Mouse (Mus musculus): Measurements from ENCODE around the gene 1700020A23Rik. TPM values are rescaled to one million over a fixed set of nuclear protein-coding genes. Genes with fewer than 3 reads are reported as not detected.
"Not testable (repeated sequence)": the region's sequence is repeated elsewhere in the genome, so short reads cannot be mapped to it uniquely, and the experiment has no call there.

Gene 1700020A23Rik
- not detected for total RNA-seq (2021)
- long read RNA-seq, result 0 reads

DNA sequence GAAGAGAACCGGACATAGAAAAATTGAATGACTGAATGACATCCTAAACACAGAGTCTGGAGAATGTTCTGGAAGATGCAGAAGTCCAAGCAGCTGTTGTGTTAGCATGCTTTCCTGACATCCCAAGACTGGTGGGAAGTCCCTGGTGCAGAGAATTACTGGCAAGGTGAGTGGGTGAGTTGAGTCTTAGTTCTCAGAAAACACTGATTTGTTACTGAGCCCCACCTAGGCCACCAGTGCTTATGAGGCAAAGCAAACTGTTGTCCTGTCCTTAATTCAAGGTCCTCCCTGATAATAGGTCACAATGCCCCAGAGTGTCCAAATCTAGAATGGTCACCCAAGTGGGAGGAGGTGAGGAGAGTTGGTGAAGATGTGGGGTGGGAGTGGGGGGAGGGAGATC, at the start of gene 1700020A23Rik, which contains the start of gene Gm28372:
1700020A23Rik (plus strand) TSS at position 321 of the 400 bp plus-strand sequence.
Gm28372 (plus strand) TSS at position 301 of the 400 bp plus-strand sequence.
- no peak for DNase-seq (ENCODE audit: low spot score in 2 of 2)

- DNase-seq (ENCODE audit: low spot score in 2 of 2), result no peak
These were observed 47.5 kb upstream of the 1700020A23Rik start for GRCm38 (mm10) chr2:130357551-130357950.

GRCm38 (mm10) chr2:130358852-130359251, 46.2 kb upstream of the 1700020A23Rik start:
- no peak for DNase-seq (ENCODE audit: low spot score in 2 of 2)

DNA sequence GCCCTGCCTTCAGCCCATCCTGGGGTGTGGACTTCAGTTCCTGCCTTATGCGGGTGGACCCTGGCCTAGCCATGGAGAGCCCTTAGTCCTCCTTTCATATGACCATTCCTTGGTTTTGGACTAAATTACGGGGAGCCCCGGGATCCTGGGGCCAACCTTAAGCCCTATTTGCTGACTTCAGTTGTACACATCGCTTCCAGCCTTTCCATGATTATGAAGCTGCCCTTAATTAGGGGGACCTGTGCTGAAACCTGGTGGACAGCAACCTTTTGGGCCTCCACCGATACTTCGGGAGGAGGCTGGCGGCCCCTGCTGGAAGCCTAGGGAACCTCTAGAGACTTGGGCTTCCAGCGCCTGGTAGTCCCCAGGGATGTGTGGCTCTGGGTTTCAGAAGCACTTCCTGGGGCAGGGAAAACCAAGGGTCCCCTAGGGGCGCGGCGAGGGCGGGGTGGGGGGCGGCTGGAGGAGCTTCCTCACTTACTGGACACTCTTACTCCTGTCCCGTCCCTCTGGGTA, 42.5 kb upstream of the 1700020A23Rik start:
- peak; percentile 62 to 75 for DNase-seq (ENCODE audit: low spot score in 2 of 2)

- no peak for DNase-seq (ENCODE audit: low spot score in 2 of 2)
These were observed 39.6 kb upstream of the 1700020A23Rik start for GRCm38 (mm10) chr2:130365211-130366094.

GRCm38 (mm10) chr2:130367386-130367785, 37.7 kb upstream of the 1700020A23Rik start:
- no peak for DNase-seq (ENCODE audit: low spot score in 2 of 2)

DNA sequence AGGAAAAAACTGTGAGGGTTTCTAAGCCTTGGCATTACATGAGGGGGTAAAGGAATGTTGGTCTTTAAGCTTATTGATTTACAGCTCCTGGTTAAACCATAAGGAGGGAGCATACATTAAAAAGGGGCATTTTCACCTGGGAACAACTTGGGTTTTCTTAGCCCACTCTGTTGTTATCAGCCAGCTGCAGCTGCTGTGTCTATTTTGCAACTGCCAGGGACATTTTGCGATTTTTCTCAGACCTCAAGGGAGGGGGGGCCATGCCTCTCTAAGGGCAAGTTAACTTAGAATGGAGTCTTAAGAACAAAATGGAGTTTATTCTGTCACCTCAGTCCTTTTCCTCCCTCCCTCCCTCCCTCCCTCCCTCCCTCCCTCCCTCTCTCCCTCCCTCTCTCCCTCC, 32.0 kb upstream of the 1700020A23Rik start:
- DNase-seq (ENCODE audit: low spot score in 2 of 2), result not testable (repeated sequence)

DNA sequence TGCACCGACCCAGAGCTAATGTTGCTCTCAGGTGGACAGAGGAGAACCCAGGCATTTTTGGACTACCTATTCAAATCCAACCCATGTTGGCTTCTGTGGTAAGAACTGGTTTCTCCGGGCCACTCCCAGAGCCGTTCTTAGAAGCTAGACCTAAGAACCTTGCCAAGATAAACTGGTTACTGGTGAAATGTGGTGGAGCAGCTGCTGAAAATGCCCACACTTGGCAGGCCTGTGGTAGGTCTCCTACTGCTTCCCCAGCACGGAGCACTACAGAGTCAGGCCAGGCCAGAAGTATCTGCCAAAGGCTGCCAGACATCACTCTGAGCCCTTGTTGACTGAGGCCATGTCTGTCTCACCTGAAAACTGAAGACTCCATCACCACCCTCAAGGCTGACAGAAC, 30.1 kb upstream of the 1700020A23Rik start:
- no peak for DNase-seq (ENCODE audit: low spot score in 2 of 2)

- no peak for DNase-seq (ENCODE audit: low spot score in 2 of 2)
These were observed 21.9 kb upstream of the 1700020A23Rik start for GRCm38 (mm10) chr2:130383205-130383604.

- DNase-seq (ENCODE audit: low spot score in 2 of 2), result no peak
These were observed 21.2 kb upstream of the 1700020A23Rik start for GRCm38 (mm10) chr2:130383895-130384294.

- DNase-seq (ENCODE audit: low spot score in 2 of 2), result no peak
These were observed 18.8 kb upstream of the 1700020A23Rik start for GRCm38 (mm10) chr2:130386212-130386611.

DNA sequence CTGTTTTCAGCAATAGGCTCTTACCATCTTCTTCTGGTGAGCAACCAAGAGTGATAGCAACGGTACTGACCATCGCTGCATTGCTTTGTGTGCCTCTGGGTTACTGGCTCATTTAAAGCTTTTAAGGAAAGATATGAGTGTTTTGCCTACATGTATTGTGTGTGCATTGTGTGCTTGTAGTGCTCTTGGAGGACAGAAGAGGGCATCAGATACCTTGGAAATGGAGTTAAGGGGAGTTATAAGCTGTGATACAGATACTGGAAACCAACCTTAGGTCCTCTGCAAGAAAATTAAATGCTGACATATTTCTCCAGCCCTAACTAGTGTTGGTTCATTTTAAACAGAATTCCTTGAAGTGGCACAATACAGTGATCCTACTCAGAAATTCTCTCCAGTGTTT, 16.3 kb upstream of the 1700020A23Rik start:
- DNase-seq (ENCODE audit: low spot score in 2 of 2), result no peak

DNA sequence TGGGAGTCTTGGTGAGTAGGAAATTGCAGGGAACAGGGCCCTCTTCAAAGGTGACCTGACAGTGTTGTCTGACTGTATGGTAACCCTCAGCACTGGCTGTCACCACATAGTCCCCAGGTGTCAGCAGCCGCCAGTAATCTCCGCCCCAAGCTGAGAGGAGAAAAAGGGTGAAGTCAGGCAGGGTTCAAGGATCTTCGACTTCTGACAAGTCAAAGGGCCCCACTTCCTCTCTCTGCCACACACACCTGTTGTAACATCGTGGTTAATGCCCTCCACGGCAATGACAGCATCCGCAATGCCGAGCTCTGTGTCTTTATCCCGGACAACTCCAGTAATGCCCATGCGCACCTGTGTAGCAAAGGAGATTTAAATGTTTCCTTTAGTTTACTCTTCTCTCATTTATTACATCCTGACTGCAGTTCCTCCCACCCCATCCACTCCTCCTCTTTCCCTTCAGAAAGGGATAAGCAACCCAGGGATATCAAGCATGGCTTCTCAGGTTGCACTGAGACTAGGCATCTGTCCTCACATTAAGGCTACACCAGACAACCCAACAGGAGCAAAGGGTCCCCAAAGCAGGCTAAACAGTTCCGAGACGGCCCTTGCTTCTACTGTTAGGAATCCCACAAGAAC, 13.9 kb upstream of the 1700020A23Rik start:
- no peak for DNase-seq (ENCODE audit: low spot score in 2 of 2)

DNA sequence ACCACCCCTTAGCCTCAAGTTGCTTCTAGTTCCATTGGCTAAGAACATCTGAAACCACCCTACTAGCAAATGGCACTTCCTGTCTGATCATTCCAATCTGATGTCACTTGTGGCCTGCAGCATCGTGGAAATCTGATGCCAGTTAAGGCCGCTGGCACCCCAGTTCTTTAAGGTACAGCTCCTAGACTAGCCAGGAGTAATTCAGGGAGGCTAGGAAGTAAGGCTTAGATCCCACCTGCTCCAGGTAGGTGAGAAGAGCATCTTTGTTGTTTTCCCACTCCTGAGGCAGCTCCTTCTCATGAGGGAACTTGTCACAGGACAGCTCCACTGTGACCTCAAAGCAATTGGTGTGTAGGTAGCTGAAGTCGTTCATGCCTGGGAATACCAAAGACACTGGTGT, 12.2 kb upstream of the 1700020A23Rik start:
- no peak for DNase-seq (ENCODE audit: low spot score in 2 of 2)

DNA sequence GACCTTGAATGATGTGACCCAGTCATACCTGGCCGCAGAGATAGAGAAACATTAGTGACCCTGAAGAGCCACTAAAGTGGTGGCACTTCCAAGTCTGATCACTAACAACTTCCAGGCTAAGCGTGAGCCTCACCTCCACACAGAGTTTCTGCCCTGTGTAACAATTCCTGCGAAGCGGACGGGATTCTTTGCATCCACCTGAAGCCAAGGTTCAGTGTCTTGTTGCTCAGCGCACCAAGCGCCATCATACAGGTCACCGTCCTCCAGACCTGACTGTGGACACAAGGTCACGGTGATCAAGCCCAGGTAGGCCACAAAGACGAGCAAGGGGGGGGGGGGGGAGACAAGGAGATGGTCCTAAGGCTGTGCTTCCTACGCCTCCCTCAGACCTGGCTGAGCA, 9.4 kb upstream of the 1700020A23Rik start:
- no peak for DNase-seq (ENCODE audit: low spot score in 2 of 2)

DNA sequence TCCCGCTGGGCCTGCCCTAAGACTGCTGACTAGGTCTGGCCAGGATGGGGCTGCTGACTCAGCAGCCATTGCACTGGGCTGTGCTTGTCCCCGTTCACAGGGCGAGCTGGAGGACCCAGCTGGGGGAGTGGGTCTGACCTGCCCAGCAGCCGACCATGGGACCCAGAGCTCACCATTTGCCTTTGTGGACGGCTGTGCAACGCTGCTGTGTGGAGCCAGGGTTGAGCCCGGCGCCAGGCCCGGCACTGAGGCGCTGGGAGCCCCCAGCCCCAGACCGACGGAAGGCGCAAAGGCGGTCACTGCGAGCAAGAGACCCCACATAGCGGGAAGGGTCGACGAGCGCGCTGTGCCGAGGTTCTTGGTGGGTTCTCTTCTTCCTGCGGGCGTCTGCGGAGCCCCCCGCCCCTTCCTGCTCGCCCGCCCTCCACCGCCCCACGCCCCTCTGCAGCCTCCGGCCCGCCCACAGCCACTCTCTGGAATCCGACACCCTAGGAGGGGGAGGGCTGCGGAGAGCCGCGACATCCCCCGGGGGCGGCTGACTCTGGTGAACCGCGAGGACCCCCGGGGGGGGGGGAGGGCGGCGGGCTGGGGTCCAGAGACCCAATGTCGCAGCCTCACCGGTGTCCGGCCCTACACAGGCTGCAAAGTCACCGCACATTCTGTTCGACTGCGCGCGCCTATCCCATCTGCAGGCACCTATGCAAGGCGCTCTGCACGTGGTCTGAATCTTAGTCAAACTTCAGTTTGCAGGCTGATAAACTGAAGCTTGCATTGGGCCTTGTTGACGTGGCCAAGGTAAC, 7.7 kb upstream of the 1700020A23Rik start, which contains the start of gene Cpxm1:
Cpxm1 (minus strand) TSS at position 389 of the 800 bp plus-strand sequence.
- peak; percentile 23 to 41 for DNase-seq (ENCODE audit: low spot score in 2 of 2)

DNA sequence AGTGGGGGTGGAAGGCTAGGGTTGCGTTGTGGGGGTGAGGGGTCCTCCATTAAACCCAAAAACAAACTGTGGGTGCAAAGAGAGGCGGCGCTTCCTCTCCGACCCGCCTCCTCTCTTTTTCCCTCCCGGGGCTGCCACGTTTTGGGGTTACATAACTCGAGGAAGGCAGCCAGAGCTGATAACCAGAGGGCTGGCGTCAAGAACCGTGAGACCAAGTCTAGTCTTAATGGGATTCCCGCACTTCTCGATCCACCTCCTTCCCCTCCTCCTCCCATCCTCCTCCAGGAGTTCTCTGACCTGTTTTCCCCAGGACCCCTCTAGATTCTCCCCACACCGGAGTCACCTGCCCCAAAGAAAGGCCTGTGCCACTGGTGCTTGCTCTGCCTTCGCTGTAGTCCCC, 7.0 kb upstream of the 1700020A23Rik start:
- DNase-seq (ENCODE audit: low spot score in 2 of 2), result no peak

DNA sequence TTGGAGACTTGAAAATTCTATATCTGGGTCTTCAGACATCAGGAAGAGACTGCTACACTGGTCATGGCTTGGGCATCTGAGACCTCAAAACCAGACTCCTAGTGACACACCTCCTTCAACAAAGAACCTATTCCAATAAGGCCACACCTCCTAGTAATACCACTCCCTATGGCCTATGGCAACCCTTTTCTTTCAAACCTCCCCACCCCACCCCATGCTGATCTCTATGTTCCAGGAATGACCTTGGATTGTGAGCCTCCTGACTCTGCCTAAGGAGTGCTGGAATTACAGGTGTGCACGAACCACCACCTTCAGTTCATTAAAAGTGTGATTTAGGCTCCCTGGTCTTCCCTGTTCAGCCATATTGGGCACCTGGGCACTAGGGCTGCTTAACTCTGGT, 5.0 kb upstream of the 1700020A23Rik start:
- DNase-seq (ENCODE audit: low spot score in 2 of 2), result no peak

DNA sequence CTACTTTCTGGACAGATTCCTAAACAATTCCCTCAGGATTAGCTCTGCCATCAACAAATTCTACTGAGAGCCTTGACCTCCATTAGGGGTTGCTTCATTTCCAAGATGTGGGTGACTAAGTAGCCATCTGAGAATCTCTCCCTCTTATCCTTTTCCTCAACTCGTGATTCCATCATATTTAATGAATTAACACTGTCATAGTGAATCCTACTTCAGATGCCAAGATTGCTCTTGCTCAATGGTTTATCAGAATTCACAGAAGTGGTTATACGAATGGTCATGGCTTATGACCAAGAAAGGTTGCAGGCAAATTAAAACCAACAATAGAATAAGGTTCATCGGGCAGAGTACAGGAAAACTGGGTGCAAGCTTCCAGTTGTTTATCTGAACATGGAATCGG, 3.2 kb upstream of the 1700020A23Rik start:
- DNase-seq (ENCODE audit: low spot score in 2 of 2), result no peak

- DNase-seq (ENCODE audit: low spot score in 2 of 2), result no peak
These were observed 1.1 kb downstream of the 1700020A23Rik start, which contains the start of gene Tmem239 for GRCm38 (mm10) chr2:130406178-130406577. Gene Tmem239 (plus strand): TSS chr2:130406478.

DNA sequence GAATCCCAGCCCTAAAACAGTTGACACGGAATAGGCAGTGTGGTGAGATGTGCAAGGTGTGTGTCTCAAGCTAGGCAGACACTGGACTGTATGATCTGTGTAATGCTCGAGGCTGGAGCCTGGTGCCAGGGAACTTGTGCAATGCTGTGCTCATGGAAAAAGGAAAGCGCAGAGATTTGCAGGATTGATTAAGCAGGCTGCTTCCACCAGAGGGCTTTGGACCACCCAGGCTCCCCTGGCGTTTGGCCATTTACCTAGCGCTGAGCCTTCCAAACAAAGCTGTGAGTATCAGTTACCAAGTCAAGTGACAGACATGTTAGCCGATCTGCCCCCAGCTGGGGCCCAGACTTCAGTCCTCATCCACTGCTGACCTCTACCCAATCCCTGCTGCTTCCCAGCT, 3.1 kb downstream of the 1700020A23Rik start:
- DNase-seq (ENCODE audit: low spot score in 2 of 2), result no peak
